Mouse (Mus musculus): ENCODE data around the gene Dlgap4. TPM values are rescaled to one million over a fixed set of nuclear protein-coding genes. Genes with fewer than 3 reads are reported as not detected.

The Dlgap4 gene
- polyA plus RNA-seq, 1 experiment, result 116 TPM

DNA sequence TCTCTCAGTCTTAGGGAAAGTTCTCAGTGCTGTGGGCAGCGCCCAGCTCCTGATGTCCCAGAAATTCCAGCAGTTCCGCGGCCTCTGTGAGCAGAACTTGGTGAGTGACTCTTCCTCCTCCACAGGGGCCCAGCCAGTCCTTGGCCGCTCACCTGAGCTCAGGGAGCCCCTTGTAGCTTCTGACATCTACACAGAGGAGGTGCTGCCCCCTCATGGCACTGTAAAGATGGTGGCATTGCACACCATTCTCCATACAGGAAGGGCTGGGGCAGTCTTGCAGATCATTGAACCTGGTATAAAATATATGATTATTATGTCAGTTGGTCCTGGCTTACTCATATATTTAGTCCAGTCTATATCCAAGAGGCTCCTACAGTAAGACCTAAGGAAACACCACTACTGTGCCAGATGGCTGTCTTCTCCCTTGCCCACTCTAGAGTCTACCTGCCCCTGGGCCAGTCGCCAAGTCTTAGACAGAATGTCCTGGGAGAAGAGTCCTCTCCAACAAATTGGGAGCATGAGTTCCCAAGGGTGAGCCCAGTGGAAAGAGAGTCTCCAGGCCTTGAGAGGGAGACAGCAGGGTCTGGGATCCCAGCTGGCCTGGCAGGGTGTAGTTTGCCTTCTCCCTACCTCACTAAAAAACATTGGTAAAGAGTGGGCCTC, 147.5 kb downstream of the Dlgap4 start:
- no peak for DNase-seq
- TF ChIP-seq POLR2A (IDR thresholded peaks at IDR 0.05; ENCODE audit: borderline replicate concordance, extremely low read depth, low read depth, low read length) (no peak), CTCF (IDR thresholded peaks at IDR 0.05; ENCODE audit: insufficient read depth, low read length) (peak; percentile 27; the same call in 1 of the 2 replicates)
- 88% methylated on average over 5 of the region's 5 CpGs for WGBS
- no peak overlapping the region for H3K4me3 ChIP-seq (replicated peaks; ENCODE audit: extremely low read depth, low read depth, low read length)
- H3K4me1 ChIP-seq (ENCODE audit: control insufficient read depth, insufficient read depth, low read length), result 0 out of 2 replicates have a peak, but pooled peaks cover 2% of the 10 kb centered on the region

- no peak for DNase-seq
- TF ChIP-seq CTCF (IDR thresholded peaks at IDR 0.05; ENCODE audit: insufficient read depth, low read length) (no peak), POLR2A (IDR thresholded peaks at IDR 0.05; ENCODE audit: borderline replicate concordance, extremely low read depth, low read depth, low read length) (no peak)
- Histone ChIP-seq H3K4me1 (ENCODE audit: control insufficient read depth, insufficient read depth, low read length) (0 out of 2 replicates have a peak, but pooled peaks cover 2% of the 10 kb centered on the region), H3K4me3 (replicated peaks; ENCODE audit: extremely low read depth, low read depth, low read length) (no peak overlapping the region)
- 93% methylated on average over 17 of the region's 17 CpGs for WGBS
These were observed 148.2 kb downstream of the Dlgap4 start for GRCm38 (mm10) chr2:156761521-156762278.

GRCm38 (mm10) chr2:156762499-156762898, 149.0 kb downstream of the Dlgap4 start:
- 81% methylated on average over 21 of the region's 21 CpGs for WGBS
- TF ChIP-seq CTCF (IDR thresholded peaks at IDR 0.05; ENCODE audit: insufficient read depth, low read length) (no peak), POLR2A (IDR thresholded peaks at IDR 0.05; ENCODE audit: borderline replicate concordance, extremely low read depth, low read depth, low read length) (no peak)
- Histone ChIP-seq H3K4me3 (replicated peaks; ENCODE audit: extremely low read depth, low read depth, low read length) (no peak overlapping the region), H3K4me1 (ENCODE audit: control insufficient read depth, insufficient read depth, low read length) (0 out of 2 replicates have a peak, but pooled peaks cover 2% of the 10 kb centered on the region)
- DNase-seq, result no peak

GRCm38 (mm10) chr2:156763101-156763500, 149.6 kb downstream of the Dlgap4 start:
- no peak for TF ChIP-seq POLR2A (IDR thresholded peaks at IDR 0.05; ENCODE audit: borderline replicate concordance, extremely low read depth, low read depth, low read length)
- TF ChIP-seq CTCF (IDR thresholded peaks at IDR 0.05; ENCODE audit: insufficient read depth, low read length), result no peak
- no peak for DNase-seq
- H3K4me1 ChIP-seq (ENCODE audit: control insufficient read depth, insufficient read depth, low read length), result 0 out of 2 replicates have a peak, but pooled peaks cover 2% of the 10 kb centered on the region
- H3K4me3 ChIP-seq (replicated peaks; ENCODE audit: extremely low read depth, low read depth, low read length), result no peak overlapping the region
- WGBS, result 49% methylated on average over 11 of the region's 11 CpGs

DNA sequence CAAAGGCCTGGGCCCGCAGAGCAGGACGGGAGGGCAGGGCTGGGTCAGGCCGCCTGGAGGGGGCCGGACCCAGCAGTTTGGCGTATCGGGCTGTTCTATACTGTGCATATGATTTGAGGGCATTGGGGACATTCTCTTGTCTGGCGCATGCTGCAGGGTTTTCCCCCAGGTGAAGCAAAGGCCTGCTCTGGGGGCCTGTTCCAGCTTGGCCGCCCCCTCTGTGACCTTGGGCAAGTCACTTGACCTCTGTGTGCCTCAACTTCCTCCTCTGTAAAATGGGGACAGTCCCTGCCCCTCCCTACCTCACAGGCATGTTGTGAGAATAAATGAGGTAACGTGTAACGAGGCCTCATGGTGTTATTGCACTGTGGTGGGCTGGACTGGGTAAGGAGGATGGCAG, 150.5 kb downstream of the Dlgap4 start:
- Histone ChIP-seq H3K4me3 (replicated peaks; ENCODE audit: extremely low read depth, low read depth, low read length) (no peak overlapping the region), H3K4me1 (ENCODE audit: control insufficient read depth, insufficient read depth, low read length) (0 out of 2 replicates have a peak, but pooled peaks cover 2% of the 10 kb centered on the region)
- TF ChIP-seq POLR2A (IDR thresholded peaks at IDR 0.05; ENCODE audit: borderline replicate concordance, extremely low read depth, low read depth, low read length), result no peak
- no peak for TF ChIP-seq CTCF (IDR thresholded peaks at IDR 0.05; ENCODE audit: insufficient read depth, low read length)
- 93% methylated on average over 10 of the region's 10 CpGs for WGBS
- no peak for DNase-seq

GRCm38 (mm10) chr2:156764747-156765146, 151.2 kb downstream of the Dlgap4 start:
- Histone ChIP-seq H3K4me3 (replicated peaks; ENCODE audit: extremely low read depth, low read depth, low read length) (no peak overlapping the region), H3K4me1 (ENCODE audit: control insufficient read depth, insufficient read depth, low read length) (0 out of 2 replicates have a peak, but pooled peaks cover 2% of the 10 kb centered on the region)
- DNase-seq, result no peak
- no peak for TF ChIP-seq POLR2A (IDR thresholded peaks at IDR 0.05; ENCODE audit: borderline replicate concordance, extremely low read depth, low read depth, low read length)
- TF ChIP-seq CTCF (IDR thresholded peaks at IDR 0.05; ENCODE audit: insufficient read depth, low read length), result no peak
- WGBS, result 40% methylated on average over 4 of the region's 4 CpGs

GRCm38 (mm10) chr2:156765593-156765992, 152.1 kb downstream of the Dlgap4 start:
- no peak for DNase-seq
- H3K4me1 ChIP-seq (ENCODE audit: control insufficient read depth, insufficient read depth, low read length), result 0 out of 2 replicates have a peak, but pooled peaks cover 2% of the 10 kb centered on the region
- no peak overlapping the region for H3K4me3 ChIP-seq (replicated peaks; ENCODE audit: extremely low read depth, low read depth, low read length)
- no peak for TF ChIP-seq POLR2A (IDR thresholded peaks at IDR 0.05; ENCODE audit: borderline replicate concordance, extremely low read depth, low read depth, low read length)
- TF ChIP-seq CTCF (IDR thresholded peaks at IDR 0.05; ENCODE audit: insufficient read depth, low read length), result no peak
- WGBS, result 67% methylated on average over 8 of the region's 8 CpGs

- H3K4me1 ChIP-seq (ENCODE audit: control insufficient read depth, insufficient read depth, low read length), result 0 out of 2 replicates have a peak, but pooled peaks cover 2% of the 10 kb centered on the region
- WGBS, result 45% methylated on average over 10 of the region's 10 CpGs
- DNase-seq, result no peak
- no peak for TF ChIP-seq CTCF (IDR thresholded peaks at IDR 0.05; ENCODE audit: insufficient read depth, low read length)
- TF ChIP-seq POLR2A (IDR thresholded peaks at IDR 0.05; ENCODE audit: borderline replicate concordance, extremely low read depth, low read depth, low read length), result no peak
- no peak overlapping the region for H3K4me3 ChIP-seq (replicated peaks; ENCODE audit: extremely low read depth, low read depth, low read length)
These were observed 152.9 kb downstream of the Dlgap4 start for GRCm38 (mm10) chr2:156766227-156767019.

DNA sequence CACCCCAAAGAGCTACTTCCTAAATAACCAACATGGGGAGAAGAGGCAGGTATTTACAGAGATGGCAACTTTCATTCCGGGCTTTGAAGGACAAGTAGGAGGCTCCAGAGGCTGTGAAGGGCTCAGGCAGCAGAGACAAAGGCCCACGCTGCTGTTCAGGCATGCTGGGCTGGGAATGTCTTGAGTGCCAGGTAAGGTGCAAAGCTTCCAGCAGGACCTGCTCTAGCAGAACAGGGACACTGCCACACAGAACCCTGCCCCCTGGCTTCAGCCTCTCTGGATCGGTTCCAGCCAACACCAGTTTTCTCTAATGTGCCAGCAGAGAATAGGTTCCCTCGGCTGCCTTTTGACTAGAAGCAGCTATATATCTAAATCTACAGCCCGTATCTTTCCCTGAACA, 153.6 kb downstream of the Dlgap4 start:
- no peak for DNase-seq
- 59% methylated on average over 5 of the region's 5 CpGs for WGBS
- Histone ChIP-seq H3K4me1 (ENCODE audit: control insufficient read depth, insufficient read depth, low read length) (0 out of 2 replicates have a peak, but pooled peaks cover 2% of the 10 kb centered on the region), H3K4me3 (replicated peaks; ENCODE audit: extremely low read depth, low read depth, low read length) (no peak overlapping the region)
- TF ChIP-seq POLR2A (IDR thresholded peaks at IDR 0.05; ENCODE audit: borderline replicate concordance, extremely low read depth, low read depth, low read length), result no peak
- TF ChIP-seq CTCF (IDR thresholded peaks at IDR 0.05; ENCODE audit: insufficient read depth, low read length), result no peak

All from lung, adult 2 months (tissue).